Mouse (Mus musculus) hindbrain, embryonic 13.5 days (tissue): ENCODE results near the gene Nfya. TPM values are rescaled to one million over a fixed set of nuclear protein-coding genes. Genes with fewer than 3 reads are reported as not detected.

Experiments
- ATAC-seq: fragments of 200-750 bp; cut with Nextera tagmentation; 2 replicates; pipeline ENCODE4 v1.8.0; 2017; ENCODE audit warnings: moderate TSS enrichment; ENCODE audit not compliant: low FRiP score
- H3K27ac ChIP-seq: fragments of 300-500 bp; sonication (generic); 2 replicates; pipeline ENCODE4 v1.5.1; 2015; ENCODE audit warnings: inconsistent platforms, mild to moderate bottlenecking, moderate library complexity
- H3K27me3 ChIP-seq: fragments of 300-500 bp; sonication (generic); 2 replicates; pipeline ENCODE4 v1.6.1; 2015; ENCODE audit warnings: mild to moderate bottlenecking, inconsistent platforms
- H3K36me3 ChIP-seq: fragments of 300-500 bp; sonication (generic); 2 replicates; pipeline ENCODE4 v1.6.1; 2015; ENCODE audit warnings: mild to moderate bottlenecking, inconsistent platforms
- H3K4me1 ChIP-seq: fragments of 300-500 bp; sonication (generic); replicated peaks from 2 replicates; pipeline ENCODE4 v1.6.1; 2015; ENCODE audit warnings: inconsistent platforms
- H3K4me2 ChIP-seq: fragments of 300-500 bp; sonication (generic); 2 replicates; pipeline ENCODE4 v1.6.1; 2015; ENCODE audit warnings: inconsistent platforms, mild to moderate bottlenecking, moderate library complexity
- H3K4me3 ChIP-seq: fragments of 300-500 bp; sonication (generic); 2 replicates; pipeline ENCODE4 v1.5.1; 2015; ENCODE audit warnings: mild to moderate bottlenecking, inconsistent platforms
- H3K9ac ChIP-seq: fragments of 300-500 bp; sonication (generic); 2 replicates; pipeline ENCODE4 v1.6.1; 2015; ENCODE audit warnings: mild to moderate bottlenecking, inconsistent platforms
- H3K9me3 ChIP-seq: fragments of 300-500 bp; sonication (generic); 2 replicates; pipeline ENCODE4 v1.6.1; 2016; ENCODE audit warnings: inconsistent platforms
- WGBS: fragments of 180-500 bp; shearing (Covaris S2); methylation state at CpG from one replicate; pipeline ENCODE4 v1.1.7; 2015; 5-methylcytosine and 5-hydroxymethylcytosine counted together
- polyA plus RNA-seq: library from polyadenylated mRNA; unstranded; fragments of >200 nt; fragmentation: Nextera tagmentation; extraction: Ambion mirVana; gene quantifications from 2 replicates; pipeline ENCODE4 v1.2.1, GENCODE M21; 2015

Nfya gene
- polyA plus RNA-seq, 1 experiment from 2014 or later: 13.8 TPM

DNA sequence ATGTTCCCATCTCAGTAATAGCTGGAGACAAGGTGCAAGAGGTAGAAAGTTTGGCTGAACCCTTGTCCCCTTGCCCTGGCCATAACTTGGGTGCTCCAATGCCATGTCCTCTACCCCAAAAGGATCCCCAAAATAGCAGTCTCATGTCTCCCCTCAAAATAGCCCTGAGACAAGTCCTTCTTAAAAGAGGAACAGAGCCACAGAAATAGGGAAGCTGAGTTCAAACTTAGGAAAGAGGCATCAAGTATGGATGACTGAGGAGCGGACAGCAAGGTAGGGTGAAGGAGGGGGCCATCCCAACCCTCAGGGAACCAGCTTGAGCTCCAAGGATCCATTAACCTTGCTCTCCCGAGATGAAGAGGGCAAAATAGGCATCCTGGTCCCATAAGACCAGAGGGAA, 62.4 kb downstream of the Nfya start:
- Histone ChIP-seq H3K9ac (no peak overlapping the region), H3K4me1 (no peaks in the 10 kb centered on the region), H3K27ac (no peak overlapping the region), H3K4me2 (no peak overlapping the region), H3K9me3 (no peaks in the 10 kb centered on the region), H3K4me3 (no peak overlapping the region), H3K36me3 (no peaks in the 10 kb centered on the region), H3K27me3 (no peaks in the 10 kb centered on the region)
- ATAC-seq: no peak
- 76% methylated on average over 2 of the region's 2 CpGs for WGBS

GRCm38 (mm10) chr17:48346834-48347233, 62.9 kb downstream of the Nfya start:
- H3K9me3 ChIP-seq: no peaks in the 10 kb centered on the region
- no peak overlapping the region for H3K9ac ChIP-seq
- no peaks in the 10 kb centered on the region for H3K27me3 ChIP-seq
- 80% methylated on average over 4 of the region's 4 CpGs for WGBS
- no peaks in the 10 kb centered on the region for H3K4me1 ChIP-seq
- no peak overlapping the region for H3K4me2 ChIP-seq
- no peaks in the 10 kb centered on the region for H3K36me3 ChIP-seq
- ATAC-seq: no peak
- H3K27ac ChIP-seq: no peak overlapping the region
- no peak overlapping the region for H3K4me3 ChIP-seq

GRCm38 (mm10) chr17:48346231-48346630, 63.5 kb downstream of the Nfya start, which contains the start of gene Trem2:
TSS of gene Trem2 (plus strand) at chr17:48346401.
- WGBS: 80% methylated on average over 5 of the region's 5 CpGs
- Histone ChIP-seq H3K36me3 (no peaks in the 10 kb centered on the region), H3K4me2 (no peak within 1 kb of the TSS), H3K4me3 (no peak within 1 kb of the TSS), H3K27ac (no peak within 1 kb of the TSS), H3K9ac (no peak within 1 kb of the TSS), H3K27me3 (no peaks in the 10 kb centered on the region), H3K4me1 (no peaks in the 10 kb centered on the region), H3K9me3 (no peaks in the 10 kb centered on the region)
- no peak for ATAC-seq

- H3K27ac ChIP-seq: no peak overlapping the region
Measured at GRCm38 (mm10) chr17:48345824-48346223, 63.9 kb downstream of the Nfya start.

DNA sequence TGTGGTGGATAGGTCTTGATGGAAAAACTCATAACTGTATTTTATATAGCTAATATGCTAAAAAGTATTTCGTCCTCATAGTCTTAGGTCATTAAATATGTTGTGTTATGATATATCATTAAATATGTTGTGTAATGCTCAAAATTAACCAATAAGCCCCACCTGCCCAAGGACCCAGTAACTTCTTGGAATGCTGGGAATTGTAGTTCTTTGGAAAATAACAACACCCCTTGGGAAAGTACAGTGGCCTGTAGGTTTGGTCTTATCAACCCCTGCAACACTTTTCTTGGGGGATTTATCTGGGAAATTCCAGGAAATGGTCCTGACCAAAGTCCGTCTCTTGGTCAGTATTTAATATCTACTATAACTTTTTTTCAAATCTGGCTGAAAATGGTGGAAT, 66.6 kb downstream of the Nfya start:
- ATAC-seq: no peak
- H3K4me2 ChIP-seq: no peak overlapping the region
- no peak overlapping the region for H3K4me3 ChIP-seq
- no peaks in the 10 kb centered on the region for H3K36me3 ChIP-seq
- no peaks in the 10 kb centered on the region for H3K27me3 ChIP-seq
- no peak overlapping the region for H3K27ac ChIP-seq
- WGBS: 92% methylated on average over 2 of the region's 2 CpGs
- no peak overlapping the region for H3K9ac ChIP-seq
- H3K4me1 ChIP-seq: no peaks in the 10 kb centered on the region
- H3K9me3 ChIP-seq: no peaks in the 10 kb centered on the region

More at GRCm38 (mm10) chr17:48345824-48346223, 63.9 kb downstream of the Nfya start:
- Histone ChIP-seq H3K4me2 (no peak overlapping the region), H3K9me3 (no peaks in the 10 kb centered on the region), H3K27me3 (no peaks in the 10 kb centered on the region), H3K4me1 (no peaks in the 10 kb centered on the region), H3K4me3 (no peak overlapping the region), H3K36me3 (no peaks in the 10 kb centered on the region), H3K9ac (no peak overlapping the region)
- ATAC-seq: no peak
- 84% methylated on average over 4 of the region's 4 CpGs for WGBS

DNA sequence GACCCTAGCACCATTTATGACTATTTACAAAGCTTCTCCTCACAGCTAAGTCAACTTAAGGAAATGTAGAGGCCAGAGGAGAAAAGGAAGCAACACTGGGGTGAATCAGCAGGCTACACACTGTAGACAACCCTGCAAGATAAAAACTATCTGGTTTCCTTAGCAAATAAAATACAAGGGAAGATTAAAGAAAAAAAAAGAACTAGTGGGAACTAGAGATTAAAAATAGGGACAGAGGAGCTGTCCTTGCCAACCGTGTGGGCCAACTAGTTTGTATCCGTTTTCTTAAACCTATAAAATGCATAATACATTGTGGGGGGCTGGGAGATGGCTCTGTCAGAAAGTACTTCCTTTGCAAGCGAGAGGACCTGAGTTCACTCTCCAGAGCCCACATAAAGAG, 67.8 kb downstream of the Nfya start:
- ATAC-seq: no peak
- no peak overlapping the region for H3K4me2 ChIP-seq
- H3K27me3 ChIP-seq: no peaks in the 10 kb centered on the region
- 85% methylated on average over 3 of the region's 3 CpGs for WGBS
- H3K4me3 ChIP-seq: no peak overlapping the region
- H3K9me3 ChIP-seq: no peaks in the 10 kb centered on the region
- no peak overlapping the region for H3K9ac ChIP-seq
- H3K36me3 ChIP-seq: no peaks in the 10 kb centered on the region
- no peak overlapping the region for H3K27ac ChIP-seq
- H3K4me1 ChIP-seq: no peaks in the 10 kb centered on the region

DNA sequence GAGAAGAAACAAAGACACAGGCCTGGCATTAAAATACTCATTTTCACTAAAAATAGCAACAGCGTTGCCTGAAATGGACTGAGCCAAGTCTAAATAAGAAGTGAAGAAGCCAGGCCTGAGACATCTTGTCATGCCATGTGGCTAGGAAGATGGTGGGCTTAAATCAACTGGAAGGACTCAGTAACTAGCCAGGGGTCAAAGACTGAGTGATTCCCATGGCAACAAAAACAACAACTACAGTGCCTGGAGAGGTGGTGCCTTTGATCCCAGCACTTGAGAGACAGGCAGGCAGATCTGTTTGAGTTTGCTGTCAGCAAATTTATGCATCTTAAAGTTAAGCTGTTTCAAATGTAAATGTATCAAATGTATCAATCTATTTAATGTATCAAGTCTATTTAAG, 69.4 kb downstream of the Nfya start:
- no peak overlapping the region for H3K4me2 ChIP-seq
- H3K27me3 ChIP-seq: no peaks in the 10 kb centered on the region
- H3K4me3 ChIP-seq: no peak overlapping the region
- H3K27ac ChIP-seq: no peak overlapping the region
- no peaks in the 10 kb centered on the region for H3K4me1 ChIP-seq
- 92% methylated on average over 1 of the region's 1 CpGs for WGBS
- ATAC-seq: no peak
- no peaks in the 10 kb centered on the region for H3K36me3 ChIP-seq
- no peaks in the 10 kb centered on the region for H3K9me3 ChIP-seq
- H3K9ac ChIP-seq: no peak overlapping the region

Other genes with a start within 250 kb of the Nfya start
- 0.21 TPM in 1 of 2 replicates, not detected in the other for gene A530064D06Rik, start 242.6 kb downstream of the Nfya start, polyA plus RNA-seq
- not detected in 2 replicates for gene Trem1, start 177.1 kb downstream of the Nfya start, polyA plus RNA-seq
- gene Trem3, start 162.1 kb downstream of the Nfya start, polyA plus RNA-seq: not detected in 2 replicates
- gene Treml4, start 145.6 kb downstream of the Nfya start, polyA plus RNA-seq: not detected in 2 replicates
- 0.14 and 0.17 TPM in 2 replicates for gene Treml2, start 110.4 kb downstream of the Nfya start, polyA plus RNA-seq
- gene B430306N03Rik, start 93.8 kb downstream of the Nfya start, polyA plus RNA-seq: 0.14 and 0.35 TPM in 2 replicates
- gene Trem2, start 63.5 kb downstream of the Nfya start, polyA plus RNA-seq: 4.8 and 5.9 TPM in 2 replicates
- gene Treml1, start 50.0 kb downstream of the Nfya start, polyA plus RNA-seq: 0.74 and 1.00 TPM in 2 replicates
- 45.1 and 47.1 TPM in 2 replicates for gene Oard1, start 108 bp upstream of the Nfya start, polyA plus RNA-seq
- gene Apobec2, start 23.0 kb upstream of the Nfya start, polyA plus RNA-seq: 0.67 and 0.81 TPM in 2 replicates
- gene Tspo2, start 41.6 kb upstream of the Nfya start, polyA plus RNA-seq: 1.8 and 2.7 TPM in 2 replicates
- gene Unc5cl, start 45.0 kb upstream of the Nfya start, polyA plus RNA-seq: 0.26 and 0.38 TPM in 2 replicates